Mouse (Mus musculus) layer of hippocampus, postnatal 25 days (tissue): ENCODE results near the gene Gm12248. TPM values are rescaled to one million over a fixed set of nuclear protein-coding genes. Genes with fewer than 3 reads are reported as not detected.

Experiments used
- DNase-seq, 2 experiments: peaks; one replicate each; pipeline ENCODE4 v3.0.0; 2022; ENCODE audit warnings: mixed read lengths in 2 of 2, low spot score in 1 of 2; ENCODE audit errors: extremely low spot score in 1 of 2
- total RNA-seq, 2 experiments: library from RNA; stranded (reverse); gene quantifications; 2 replicates each; pipeline ENCODE4 v1.2.3; 2021

Gm12248 gene
- not detected for total RNA-seq

- DNase-seq, result no peak
These were observed at the start of gene Gm12248 for GRCm38 (mm10) chr11:58093021-58093528. Gene Gm12248, minus strand, starts transcription at chr11:58093134.

DNA sequence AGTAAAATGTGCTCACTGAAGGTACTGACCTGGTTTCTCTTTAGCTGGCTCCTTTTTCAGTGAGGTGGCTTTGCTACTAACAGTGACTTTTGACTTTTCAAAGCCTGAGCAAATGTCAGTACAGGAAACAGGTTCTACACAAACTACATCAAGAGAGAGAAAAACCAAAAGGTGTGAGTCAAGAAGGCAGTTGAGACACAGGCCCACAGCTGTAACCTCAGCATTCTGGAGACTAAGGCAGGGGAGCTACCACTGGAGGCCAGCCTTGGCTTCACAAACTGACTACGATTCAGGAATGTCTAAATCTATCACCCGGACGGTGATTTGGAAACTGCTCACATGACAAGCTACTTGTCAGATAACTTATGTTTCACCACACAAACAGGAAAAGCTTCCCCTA, 46.5 kb upstream of the Gm12248 start:
- DNase-seq, result no peak

GRCm38 (mm10) chr11:58138821-58139220, 45.9 kb upstream of the Gm12248 start:
- DNase-seq, result no peak

GRCm38 (mm10) chr11:58136677-58137076, 43.7 kb upstream of the Gm12248 start:
- DNase-seq, result no peak

GRCm38 (mm10) chr11:58135296-58135695, 42.4 kb upstream of the Gm12248 start:
- no peak for DNase-seq

- DNase-seq, result no peak
These were observed 41.9 kb upstream of the Gm12248 start for GRCm38 (mm10) chr11:58134869-58135268.

DNA sequence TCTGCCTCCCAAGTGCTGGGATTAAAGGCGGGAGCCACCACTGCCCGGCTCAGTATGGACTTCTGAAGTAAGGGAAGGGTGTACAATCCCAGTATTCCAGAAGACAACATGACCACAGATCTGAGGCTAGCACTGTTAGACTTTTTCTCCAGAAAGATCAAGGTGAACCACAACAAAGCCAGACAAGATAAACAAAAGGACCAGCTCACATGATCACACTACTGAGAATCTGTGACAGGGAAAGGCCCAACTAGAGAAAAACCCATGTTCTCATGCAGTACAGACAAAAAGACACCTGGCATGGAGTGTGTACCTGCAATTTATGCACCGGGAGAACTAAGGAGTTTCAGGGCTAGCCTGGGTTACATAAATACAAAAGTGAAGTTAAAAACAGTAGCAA, 39.1 kb upstream of the Gm12248 start:
- no peak for DNase-seq

- no peak for DNase-seq
These were observed 36.4 kb upstream of the Gm12248 start for GRCm38 (mm10) chr11:58129302-58129843.

DNA sequence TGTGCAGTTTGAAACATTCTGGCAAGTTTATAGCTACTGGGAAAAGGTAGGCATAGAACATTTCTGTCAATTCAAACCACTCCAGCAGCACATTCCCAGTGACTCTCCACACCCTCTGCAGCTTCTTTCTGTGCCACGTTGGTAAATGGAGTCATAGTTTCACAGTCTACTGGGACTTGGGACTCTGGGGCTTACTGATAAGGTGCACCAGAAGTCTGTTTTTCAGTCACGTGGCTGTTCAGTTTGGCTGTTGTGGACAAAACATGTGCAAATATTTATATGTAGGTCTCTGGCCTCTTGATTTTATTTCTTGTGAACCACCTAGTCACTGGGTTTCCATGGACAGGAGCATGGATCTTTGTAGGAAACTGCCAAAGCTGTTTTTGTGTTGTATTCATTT, 34.6 kb upstream of the Gm12248 start:
- DNase-seq, result no peak

DNA sequence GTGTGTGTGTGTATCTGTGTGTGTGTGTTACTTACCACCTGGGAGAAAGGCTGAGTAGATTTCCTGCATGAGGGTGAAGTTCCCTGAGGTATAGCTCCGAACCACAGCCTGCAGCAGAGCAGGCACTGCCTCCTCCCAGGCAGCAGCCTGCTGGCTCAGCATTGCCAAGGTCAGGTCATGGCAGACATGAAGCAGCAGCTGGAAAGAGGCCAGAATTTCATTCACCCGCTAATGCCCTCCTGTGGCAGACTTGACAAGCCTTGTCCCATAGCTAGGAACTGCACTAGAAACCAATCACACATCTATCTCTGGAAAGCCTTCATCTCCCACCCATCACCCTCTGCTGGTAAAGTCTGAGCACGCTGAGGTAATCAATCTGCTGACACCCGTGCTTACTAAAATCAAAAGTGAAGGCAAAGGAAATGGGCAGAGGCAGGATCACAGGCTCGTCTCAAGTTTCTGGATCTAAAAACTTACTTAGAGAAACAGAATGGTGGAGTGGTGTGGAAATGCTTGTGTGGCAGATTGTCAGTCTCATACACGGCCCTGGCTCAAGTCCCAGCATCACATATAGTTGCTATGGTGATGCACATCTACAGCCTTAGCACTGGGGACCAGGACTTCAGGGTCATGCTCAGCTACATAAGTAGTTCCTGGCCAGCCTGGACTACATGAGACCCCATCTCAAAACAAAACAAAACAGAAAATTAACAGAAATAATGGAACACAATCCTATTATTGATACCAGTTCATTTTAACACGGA, 33.6 kb upstream of the Gm12248 start:
- DNase-seq, result no peak

- DNase-seq, result no peak
These were observed 32.1 kb upstream of the Gm12248 start for GRCm38 (mm10) chr11:58125021-58125420.

DNA sequence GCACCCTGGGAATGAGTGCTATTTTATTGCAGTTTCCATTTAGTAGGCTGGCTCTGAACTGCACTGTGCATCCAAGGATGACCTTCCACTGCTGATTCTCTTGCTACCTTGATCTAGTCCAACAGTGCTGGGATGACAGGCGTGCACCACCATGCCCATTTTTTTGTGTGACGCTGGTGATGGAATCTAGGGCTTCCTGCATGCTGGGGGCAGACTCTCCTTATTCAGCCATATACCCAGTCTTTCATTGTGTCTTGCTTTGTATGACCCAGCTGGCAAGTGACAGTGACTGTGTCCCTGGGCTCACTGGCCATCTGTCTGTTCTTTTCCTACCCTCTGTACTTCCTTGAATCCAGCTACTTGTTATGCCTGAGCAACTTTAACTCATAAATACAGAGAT, 30.8 kb upstream of the Gm12248 start:
- DNase-seq, result no peak

DNA sequence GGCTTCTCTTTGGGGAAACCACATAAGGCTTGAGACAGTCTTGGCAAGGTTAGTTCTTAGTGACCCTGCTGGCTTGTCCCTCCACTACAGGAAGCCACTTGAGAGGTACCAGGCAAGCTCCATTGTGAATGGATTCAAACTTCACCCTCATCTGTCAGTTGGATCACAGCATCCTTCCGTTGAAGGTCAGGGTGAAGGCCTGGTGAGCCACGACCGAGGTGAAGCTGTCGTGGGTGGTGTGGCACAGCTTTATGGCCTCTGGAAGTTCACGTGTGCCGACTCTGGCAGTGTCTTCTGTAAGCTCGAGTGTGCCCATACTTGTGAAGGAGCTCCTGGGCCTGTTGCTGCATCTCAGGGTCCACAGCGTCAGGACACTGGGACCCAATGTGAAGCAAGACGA, 28.4 kb upstream of the Gm12248 start:
- no peak for DNase-seq

- DNase-seq, result no peak
These were observed 27.7 kb upstream of the Gm12248 start for GRCm38 (mm10) chr11:58120655-58121054.

DNA sequence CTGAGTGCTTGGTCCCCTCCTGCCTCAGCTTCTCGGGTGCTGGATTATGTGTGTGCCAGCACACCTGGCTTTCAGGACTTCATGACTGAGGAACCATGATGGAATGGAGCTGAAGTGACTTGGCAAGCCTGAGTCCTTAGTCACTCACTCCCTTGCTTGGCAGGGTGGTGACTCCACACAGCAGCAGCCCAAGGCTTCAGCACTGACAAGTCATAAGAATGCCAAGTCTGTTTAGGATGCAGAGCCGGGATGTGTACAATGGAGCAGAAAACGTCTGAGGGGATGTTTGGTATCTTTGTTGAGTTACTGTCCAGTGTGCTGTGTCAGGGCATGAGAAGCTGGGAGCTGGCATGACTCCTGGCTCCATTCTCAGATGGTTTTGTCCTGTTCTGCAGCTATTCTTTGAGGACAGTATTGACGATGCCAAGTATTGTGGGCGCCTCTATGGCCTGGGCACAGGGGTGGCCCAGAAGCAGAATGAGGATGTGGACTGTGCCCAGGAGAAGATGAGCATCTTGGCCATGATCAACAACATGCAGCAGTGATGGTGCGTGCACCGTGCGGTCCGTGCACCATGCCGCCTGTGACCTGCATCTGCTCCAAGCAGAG, 24.2 kb upstream of the Gm12248 start:
- DNase-seq, result no peak

DNA sequence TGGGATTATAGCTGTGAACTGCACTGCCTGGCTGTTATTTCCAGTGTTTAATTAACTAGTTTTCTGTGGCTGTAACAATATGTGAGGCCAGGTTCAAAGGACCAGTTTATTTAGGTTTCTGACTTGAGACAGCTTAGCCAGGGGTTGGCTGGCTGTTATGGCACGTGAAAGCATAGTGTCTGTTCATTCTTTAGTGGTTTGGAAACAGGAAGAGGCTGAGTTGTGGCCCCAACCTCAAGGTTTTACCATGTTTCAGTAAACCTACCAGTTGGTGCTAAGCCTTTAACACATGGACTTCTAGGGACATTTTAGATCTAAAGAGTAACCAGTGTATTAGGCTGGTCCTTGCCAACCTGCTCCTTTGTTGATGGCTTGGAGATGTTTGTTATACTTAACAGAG, 23.6 kb upstream of the Gm12248 start:
- no peak for DNase-seq

GRCm38 (mm10) chr11:58107664-58108337, 14.9 kb upstream of the Gm12248 start:
- no peak for DNase-seq

DNA sequence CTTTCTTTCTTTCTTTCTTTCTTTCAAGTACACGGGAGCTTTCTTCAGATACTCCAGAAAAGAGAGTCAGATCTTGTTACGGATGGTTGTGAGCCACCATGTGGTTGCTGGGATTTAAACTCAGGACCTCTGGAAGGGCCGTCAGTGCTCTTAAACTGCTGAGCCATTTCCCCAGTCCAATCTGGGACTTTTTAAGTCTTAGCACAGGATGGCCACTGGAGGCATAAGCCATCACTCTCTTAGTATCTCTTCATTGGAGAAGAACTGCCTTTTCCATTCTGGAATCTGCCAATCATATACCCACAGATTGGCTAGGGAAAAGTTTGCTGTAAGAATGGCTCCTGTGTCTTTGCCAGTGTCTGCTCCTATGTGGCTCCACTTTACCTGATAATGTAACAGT, 14.1 kb upstream of the Gm12248 start:
- DNase-seq, result no peak

GRCm38 (mm10) chr11:58104351-58104791, 11.4 kb upstream of the Gm12248 start:
- peak; percentile 20 to 23 for DNase-seq

GRCm38 (mm10) chr11:58103697-58104306, 10.9 kb upstream of the Gm12248 start, which contains the start of gene Cnot8:
Gene Cnot8, plus strand, starts transcription at chr11:58104153.
- DNase-seq, result peak; percentile 95 to 98

- DNase-seq, result no peak
These were observed 10.4 kb upstream of the Gm12248 start for GRCm38 (mm10) chr11:58103344-58103653.
